Mouse (Mus musculus) ES-E14 (cell line): ENCODE measurements around the gene Hdac7.

ENCODE experiments used
- CHD2 ChIP-seq: IDR thresholded peaks from 2 replicates; pipeline ENCODE4 v1.6.1; 2014; ENCODE audit warnings: mild to moderate bottlenecking, low read depth, low read length, inconsistent platforms
- HCFC1 ChIP-seq: IDR thresholded peaks from 2 replicates; pipeline ENCODE4 v1.6.1; 2012; ENCODE audit warnings: low read length, inconsistent platforms, borderline replicate concordance; ENCODE audit not compliant: insufficient read depth
- MAFK ChIP-seq: IDR thresholded peaks from 2 replicates; pipeline ENCODE4 v1.6.1; 2014; ENCODE audit warnings: mild to moderate bottlenecking, low read depth, low read length, inconsistent platforms; ENCODE audit not compliant: insufficient read depth

DNA sequence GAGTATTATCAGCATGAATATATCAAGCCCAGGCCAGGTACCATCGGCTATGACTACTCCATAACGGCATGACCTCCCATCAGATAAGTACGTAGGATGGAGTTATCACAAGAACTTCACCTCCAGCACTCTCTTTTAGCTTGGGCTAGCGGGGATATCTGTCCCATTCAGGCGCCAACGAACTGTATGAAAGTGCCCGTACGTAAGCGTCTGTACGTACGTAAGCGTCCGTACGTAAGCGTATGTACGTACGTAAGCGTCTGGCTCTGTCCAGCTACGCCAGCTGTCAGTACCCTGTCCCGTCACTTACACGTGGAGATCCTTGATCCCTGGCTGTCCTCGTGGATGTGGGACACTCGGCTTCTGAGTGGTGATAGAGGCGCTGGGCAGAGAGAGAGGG lies 97.6 kb downstream of the Hdac7 start:
- no peak for TF ChIP-seq MAFK
- no peak for TF ChIP-seq HCFC1
- TF ChIP-seq CHD2, result no peak
